Mouse (Mus musculus) heart, embryonic 12.5 days (tissue): ENCODE measurements around the gene Pkn2. TPM values are rescaled to one million over a fixed set of nuclear protein-coding genes. Genes with fewer than 3 reads are reported as not detected.

Experiments
- ATAC-seq: fragments of 200-750 bp; cut with Nextera tagmentation; 2 replicates; pipeline ENCODE4 v1.8.0; 2017; ENCODE audit warnings: moderate TSS enrichment, moderate library complexity; ENCODE audit not compliant: insufficient number of reproducible peaks, low FRiP score
- H3K27ac ChIP-seq: fragments of 300-500 bp; sonication (generic); 2 replicates; pipeline ENCODE4 v1.5.1; 2016; ENCODE audit warnings: mild to moderate bottlenecking, moderate library complexity; ENCODE audit not compliant: poor library complexity, severe bottlenecking
- H3K27me3 ChIP-seq: fragments of 300-500 bp; sonication (generic); replicated peaks from 2 replicates; pipeline ENCODE4 v1.6.1; 2016; ENCODE audit warnings: mild to moderate bottlenecking, moderate library complexity
- H3K36me3 ChIP-seq: fragments of 300-500 bp; sonication (generic); 2 replicates; pipeline ENCODE4 v1.6.1; 2016; ENCODE audit warnings: mild to moderate bottlenecking, moderate library complexity
- H3K4me1 ChIP-seq: fragments of 300-500 bp; sonication (generic); replicated peaks from 2 replicates; pipeline ENCODE4 v1.6.1; 2016; ENCODE audit warnings: mild to moderate bottlenecking
- H3K4me2 ChIP-seq: fragments of 300-500 bp; sonication (generic); 2 replicates; pipeline ENCODE4 v1.6.1; 2016; ENCODE audit warnings: mild to moderate bottlenecking, moderate library complexity
- H3K4me3 ChIP-seq: fragments of 300-500 bp; sonication (generic); 2 replicates; pipeline ENCODE4 v1.5.1; 2016; ENCODE audit warnings: mild to moderate bottlenecking
- H3K9ac ChIP-seq: fragments of 300-500 bp; sonication (generic); 2 replicates; pipeline ENCODE4 v1.6.1; 2016; ENCODE audit warnings: mild to moderate bottlenecking, moderate library complexity
- H3K9me3 ChIP-seq: fragments of 300-500 bp; sonication (generic); replicated peaks from 2 replicates; pipeline ENCODE4 v1.6.1; 2016; ENCODE audit warnings: mild to moderate bottlenecking, moderate library complexity
- WGBS: fragments of 180-500 bp; shearing (Covaris S2); methylation state at CpG from one replicate; pipeline ENCODE4 v1.1.7; 2016; 5-methylcytosine and 5-hydroxymethylcytosine counted together
- polyA plus RNA-seq: library from polyadenylated mRNA; unstranded; fragments of >200 nt; fragmentation: Nextera tagmentation; extraction: Ambion mirVana; gene quantifications from 2 replicates; pipeline ENCODE4 v1.2.1, GENCODE M21; 2016

The Pkn2 gene
- polyA plus RNA-seq, 1 experiment from 2014 or later = 55.7 TPM

- no peak for ATAC-seq
- H3K36me3 ChIP-seq = peaks cover 15% of the 10 kb centered on the region; the same call in 1 of the 2 replicates
- H3K9me3 ChIP-seq = no peaks in the 10 kb centered on the region
- no peak overlapping the region for H3K4me2 ChIP-seq
- H3K4me3 ChIP-seq = no peak overlapping the region
- no peak overlapping the region for H3K9ac ChIP-seq
- H3K4me1 ChIP-seq = 0 out of 2 replicates have a peak, but pooled peaks cover 5% of the 10 kb centered on the region
- no peak overlapping the region for H3K27ac ChIP-seq
- 88% methylated on average over 4 of the region's 4 CpGs for WGBS
- H3K27me3 ChIP-seq = no peaks in the 10 kb centered on the region
These were observed 47.8 kb downstream of the Pkn2 start for GRCm38 (mm10) chr3:142834024-142834423.

GRCm38 (mm10) chr3:142832910-142833309 lies 48.9 kb downstream of the Pkn2 start:
- no peaks in the 10 kb centered on the region for H3K9me3 ChIP-seq
- H3K27me3 ChIP-seq = no peaks in the 10 kb centered on the region
- 85% methylated on average over 3 of the region's 3 CpGs for WGBS
- H3K4me2 ChIP-seq = no peak overlapping the region
- 0 out of 2 replicates have a peak, but pooled peaks cover 5% of the 10 kb centered on the region for H3K4me1 ChIP-seq
- ATAC-seq = no peak
- H3K4me3 ChIP-seq = no peak overlapping the region
- no peak overlapping the region for H3K9ac ChIP-seq
- no peak overlapping the region for H3K27ac ChIP-seq
- H3K36me3 ChIP-seq = peaks cover 24% of the 10 kb centered on the region

GRCm38 (mm10) chr3:142826449-142827146 lies 55.2 kb downstream of the Pkn2 start:
- Histone ChIP-seq H3K9ac (no peak overlapping the region), H3K9me3 (no peaks in the 10 kb centered on the region), H3K4me2 (no peak overlapping the region), H3K4me1 (no peaks in the 10 kb centered on the region), H3K27ac (no peak overlapping the region), H3K4me3 (no peak overlapping the region), H3K27me3 (no peaks in the 10 kb centered on the region), H3K36me3 (peaks cover 42% of the 10 kb centered on the region)
- ATAC-seq = no peak
- 86% methylated on average over 4 of the region's 4 CpGs for WGBS

- Histone ChIP-seq H3K27ac (no peak overlapping the region), H3K4me2 (no peak overlapping the region), H3K4me3 (no peak overlapping the region), H3K4me1 (no peaks in the 10 kb centered on the region), H3K27me3 (no peaks in the 10 kb centered on the region), H3K36me3 (peaks cover 42% of the 10 kb centered on the region), H3K9ac (no peak overlapping the region), H3K9me3 (no peaks in the 10 kb centered on the region)
- 98% methylated on average over 1 of the region's 1 CpGs for WGBS
- ATAC-seq = no peak
These were observed 58.2 kb downstream of the Pkn2 start for GRCm38 (mm10) chr3:142823606-142824005.

GRCm38 (mm10) chr3:142817506-142817905 lies 64.3 kb downstream of the Pkn2 start:
- 98% methylated on average over 3 of the region's 3 CpGs for WGBS
- peaks cover 28% of the 10 kb centered on the region for H3K36me3 ChIP-seq

GRCm38 (mm10) chr3:142811582-142811981 lies 70.2 kb downstream of the Pkn2 start:
- no peaks in the 10 kb centered on the region for H3K27me3 ChIP-seq
- 0 out of 2 replicates have a peak, but pooled peaks cover 2% of the 10 kb centered on the region for H3K4me1 ChIP-seq
- peaks cover 30% of the 10 kb centered on the region for H3K36me3 ChIP-seq
- no peak overlapping the region for H3K4me3 ChIP-seq
- no peak for ATAC-seq
- WGBS = 56% methylated on average over 3 of the region's 3 CpGs
- no peak overlapping the region for H3K9ac ChIP-seq
- H3K9me3 ChIP-seq = no peaks in the 10 kb centered on the region
- H3K27ac ChIP-seq = no peak overlapping the region
- H3K4me2 ChIP-seq = no peak overlapping the region

More at GRCm38 (mm10) chr3:142817506-142817905, 64.3 kb downstream of the Pkn2 start:
- Histone ChIP-seq H3K4me1 (no peaks in the 10 kb centered on the region), H3K9me3 (no peaks in the 10 kb centered on the region), H3K9ac (no peak overlapping the region), H3K27ac (no peak overlapping the region), H3K4me3 (no peak overlapping the region), H3K4me2 (no peak overlapping the region), H3K27me3 (no peaks in the 10 kb centered on the region)
- ATAC-seq = no peak

- Histone ChIP-seq H3K4me2 (no peak overlapping the region), H3K27me3 (no peaks in the 10 kb centered on the region), H3K36me3 (peaks cover 58% of the 10 kb centered on the region), H3K9me3 (no peaks in the 10 kb centered on the region), H3K4me3 (no peak overlapping the region), H3K4me1 (no peaks in the 10 kb centered on the region), H3K27ac (no peak overlapping the region), H3K9ac (no peak overlapping the region)
- ATAC-seq = no peak
- 97% methylated on average over 3 of the region's 3 CpGs for WGBS
These were observed 86.2 kb downstream of the Pkn2 start for GRCm38 (mm10) chr3:142795587-142795986.

- H3K4me2 ChIP-seq = no peak overlapping the region
- peaks cover 68% of the 10 kb centered on the region for H3K36me3 ChIP-seq
- 78% methylated on average over 2 of the region's 2 CpGs for WGBS
- H3K27me3 ChIP-seq = no peaks in the 10 kb centered on the region
- ATAC-seq = no peak
- no peak overlapping the region for H3K9ac ChIP-seq
- H3K4me1 ChIP-seq = no peaks in the 10 kb centered on the region
- H3K9me3 ChIP-seq = no peaks in the 10 kb centered on the region
- H3K27ac ChIP-seq = no peak overlapping the region
- no peak overlapping the region for H3K4me3 ChIP-seq
These were observed 95.3 kb downstream of the Pkn2 start for GRCm38 (mm10) chr3:142786423-142787072.

- WGBS = 59% methylated on average over 3 of the region's 3 CpGs
- Histone ChIP-seq H3K27ac (no peak overlapping the region), H3K36me3 (peaks cover 56% of the 10 kb centered on the region), H3K4me2 (no peak overlapping the region), H3K4me3 (no peak overlapping the region), H3K27me3 (no peaks in the 10 kb centered on the region), H3K9ac (no peak overlapping the region), H3K4me1 (peaks cover 5% of the 10 kb centered on the region), H3K9me3 (no peaks in the 10 kb centered on the region)
- no peak for ATAC-seq
These were observed 104.6 kb downstream of the Pkn2 start for GRCm38 (mm10) chr3:142777227-142777626.

GRCm38 (mm10) chr3:142773538-142774191 lies 108.1 kb downstream of the Pkn2 start:
- no peak overlapping the region for H3K4me2 ChIP-seq
- peaks cover 23% of the 10 kb centered on the region for H3K4me1 ChIP-seq
- H3K36me3 ChIP-seq = peaks cover 32% of the 10 kb centered on the region
- H3K9ac ChIP-seq = no peak overlapping the region
- no peaks in the 10 kb centered on the region for H3K9me3 ChIP-seq
- ATAC-seq = no peak
- H3K4me3 ChIP-seq = no peak overlapping the region
- 58% methylated on average over 4 of the region's 4 CpGs for WGBS
- H3K27me3 ChIP-seq = no peaks in the 10 kb centered on the region
- H3K27ac ChIP-seq = no peak overlapping the region; the same call in 1 of the 2 replicates

GRCm38 (mm10) chr3:142770518-142770917 lies 111.3 kb downstream of the Pkn2 start:
- 36% methylated on average over 1 of the region's 1 CpGs for WGBS
- no peak overlapping the region for H3K4me2 ChIP-seq
- peaks cover 34% of the 10 kb centered on the region for H3K4me1 ChIP-seq
- H3K9ac ChIP-seq = no peak overlapping the region
- H3K27me3 ChIP-seq = no peaks in the 10 kb centered on the region
- H3K27ac ChIP-seq = no peak overlapping the region
- H3K36me3 ChIP-seq = peaks cover 23% of the 10 kb centered on the region
- ATAC-seq = no peak
- H3K9me3 ChIP-seq = no peaks in the 10 kb centered on the region
- H3K4me3 ChIP-seq = no peak overlapping the region
